Mouse (Mus musculus) MN1 (cell line): ENCODE results near the gene Serp2.

ENCODE experiments used
- DNase-seq: peaks from one replicate; pipeline ENCODE4 v3.0.0-alpha.2; 2016; ENCODE audit warnings: low spot score

The Serp2 gene

GRCm38 (mm10) chr14:76527030-76527719 lies 29.5 kb downstream of the Serp2 start:
- peak; percentile 77 for DNase-seq

GRCm38 (mm10) chr14:76526467-76526866 lies 30.2 kb downstream of the Serp2 start:
- DNase-seq = peak; percentile 73

- no peak for DNase-seq
These were observed 33.3 kb downstream of the Serp2 start for GRCm38 (mm10) chr14:76523344-76523743.

GRCm38 (mm10) chr14:76521308-76521707 lies 35.4 kb downstream of the Serp2 start:
- no peak for DNase-seq

- DNase-seq = no peak
These were observed 36.1 kb downstream of the Serp2 start for GRCm38 (mm10) chr14:76520606-76521005.

GRCm38 (mm10) chr14:76518217-76518616 lies 38.5 kb downstream of the Serp2 start:
- no peak for DNase-seq

- DNase-seq = no peak
These were observed 41.1 kb downstream of the Serp2 start for GRCm38 (mm10) chr14:76515620-76516019.

GRCm38 (mm10) chr14:76514050-76514585 lies 42.6 kb downstream of the Serp2 start:
- no peak for DNase-seq

GRCm38 (mm10) chr14:76513395-76514049 lies 43.2 kb downstream of the Serp2 start:
- no peak for DNase-seq

- no peak for DNase-seq
These were observed 44.7 kb downstream of the Serp2 start for GRCm38 (mm10) chr14:76511971-76512370.

- DNase-seq = no peak
These were observed 48.0 kb downstream of the Serp2 start for GRCm38 (mm10) chr14:76508701-76509100.

- no peak for DNase-seq
These were observed 48.7 kb downstream of the Serp2 start for GRCm38 (mm10) chr14:76507804-76508500.

GRCm38 (mm10) chr14:76507357-76507756 lies 49.3 kb downstream of the Serp2 start:
- no peak for DNase-seq

GRCm38 (mm10) chr14:76506425-76507205 lies 50.1 kb downstream of the Serp2 start:
- peak; percentile 20 for DNase-seq

GRCm38 (mm10) chr14:76505439-76506220 lies 51.1 kb downstream of the Serp2 start:
- peak; percentile 97 for DNase-seq

GRCm38 (mm10) chr14:76505101-76505438 lies 51.6 kb downstream of the Serp2 start:
- DNase-seq = peak; percentile 19

GRCm38 (mm10) chr14:76504121-76504737 lies 52.5 kb downstream of the Serp2 start:
- peak; percentile 93 for DNase-seq

GRCm38 (mm10) chr14:76503231-76503851 lies 53.3 kb downstream of the Serp2 start:
- peak; percentile 85 for DNase-seq

- no peak for DNase-seq
These were observed 56.7 kb downstream of the Serp2 start for GRCm38 (mm10) chr14:76500036-76500435.

GRCm38 (mm10) chr14:76499492-76499891 lies 57.2 kb downstream of the Serp2 start:
- DNase-seq = no peak
